Mouse (Mus musculus) midbrain, postnatal 0 days (tissue): ENCODE measurements around the gene Slc26a1. TPM values are rescaled to one million over a fixed set of nuclear protein-coding genes. Genes with fewer than 3 reads are reported as not detected.

Experiments used
- ATAC-seq: fragments of 200-750 bp; cut with Nextera tagmentation; 2 replicates; pipeline ENCODE4 v1.8.0; 2017; ENCODE audit warnings: moderate number of reproducible peaks, mild to moderate bottlenecking, moderate TSS enrichment, moderate library complexity; ENCODE audit not compliant: low FRiP score
- DNase-seq: peaks from one replicate; pipeline ENCODE4 v3.0.0-alpha.2; 2015; ENCODE audit warnings: low spot score
- H3K27ac ChIP-seq: fragments of 300-500 bp; sonication (generic); 2 replicates; pipeline ENCODE4 v1.5.1; 2014; ENCODE audit warnings: low read depth, mild to moderate bottlenecking, low read length, mixed read lengths
- H3K27me3 ChIP-seq: fragments of 300-500 bp; sonication (generic); 2 replicates; pipeline ENCODE4 v1.6.1; 2014; ENCODE audit warnings: low read length, control low read depth, mixed read lengths; ENCODE audit not compliant: insufficient read depth
- H3K36me3 ChIP-seq: fragments of 300-500 bp; sonication (generic); 2 replicates; pipeline ENCODE4 v1.6.1; 2014; ENCODE audit warnings: low read length, control low read depth, mixed read lengths; ENCODE audit not compliant: insufficient read depth
- H3K4me1 ChIP-seq: fragments of 300-500 bp; sonication (generic); 2 replicates; pipeline ENCODE4 v1.6.1; 2014; ENCODE audit warnings: mild to moderate bottlenecking, control low read depth, antibody characterized with exemption, low read length, mixed read lengths; ENCODE audit not compliant: insufficient read depth
- H3K4me2 ChIP-seq: fragments of 300-500 bp; sonication (generic); 2 replicates; pipeline ENCODE4 v1.6.1; 2014; ENCODE audit warnings: low read depth, mild to moderate bottlenecking, low read length, mixed read lengths; ENCODE audit not compliant: poor library complexity, severe bottlenecking
- H3K4me3 ChIP-seq: fragments of 300-500 bp; sonication (generic); 2 replicates; pipeline ENCODE4 v1.5.1; 2014; ENCODE audit warnings: low read depth, mild to moderate bottlenecking, low read length, moderate library complexity
- H3K9ac ChIP-seq: fragments of 300-500 bp; sonication (generic); replicated peaks from 2 replicates; pipeline ENCODE4 v1.6.1; 2014; ENCODE audit warnings: mild to moderate bottlenecking, low read length, moderate library complexity, mixed read lengths; ENCODE audit not compliant: poor library complexity, severe bottlenecking
- H3K9me3 ChIP-seq: fragments of 300-500 bp; sonication (generic); 2 replicates; pipeline ENCODE4 v1.6.1; 2016; ENCODE audit warnings: low read length, control low read depth
- CTCF ChIP-seq: IDR thresholded peaks from 2 replicates; pipeline ENCODE4 v1.5.1; 2016; ENCODE audit warnings: antibody characterized with exemption, mild to moderate bottlenecking
- WGBS: fragments of 180-500 bp; shearing (Covaris S2); extraction: QIAGEN DNeasy Blood & Tissue Kit; methylation state at CpG from one replicate; pipeline ENCODE4 v1.1.7; 2014; 5-methylcytosine and 5-hydroxymethylcytosine counted together
- polyA plus RNA-seq: library from polyadenylated mRNA; unstranded; fragments of >200 nt; fragmentation: Nextera tagmentation; extraction: Ambion mirVana; gene quantifications from 2 replicates; pipeline ENCODE4 v1.2.1, GENCODE M21; 2015
- total RNA-seq: library from RNA; depleted of rRNA; stranded (reverse); fragments of >200 nt; gene quantifications from 2 replicates; pipeline ENCODE4 v1.2.3, GENCODE M21; 2014; rRNA removed

The Slc26a1 gene
- total and polyA plus RNA-seq, 2 experiments from 2014 or later: 4.2 to 10.1 TPM

DNA sequence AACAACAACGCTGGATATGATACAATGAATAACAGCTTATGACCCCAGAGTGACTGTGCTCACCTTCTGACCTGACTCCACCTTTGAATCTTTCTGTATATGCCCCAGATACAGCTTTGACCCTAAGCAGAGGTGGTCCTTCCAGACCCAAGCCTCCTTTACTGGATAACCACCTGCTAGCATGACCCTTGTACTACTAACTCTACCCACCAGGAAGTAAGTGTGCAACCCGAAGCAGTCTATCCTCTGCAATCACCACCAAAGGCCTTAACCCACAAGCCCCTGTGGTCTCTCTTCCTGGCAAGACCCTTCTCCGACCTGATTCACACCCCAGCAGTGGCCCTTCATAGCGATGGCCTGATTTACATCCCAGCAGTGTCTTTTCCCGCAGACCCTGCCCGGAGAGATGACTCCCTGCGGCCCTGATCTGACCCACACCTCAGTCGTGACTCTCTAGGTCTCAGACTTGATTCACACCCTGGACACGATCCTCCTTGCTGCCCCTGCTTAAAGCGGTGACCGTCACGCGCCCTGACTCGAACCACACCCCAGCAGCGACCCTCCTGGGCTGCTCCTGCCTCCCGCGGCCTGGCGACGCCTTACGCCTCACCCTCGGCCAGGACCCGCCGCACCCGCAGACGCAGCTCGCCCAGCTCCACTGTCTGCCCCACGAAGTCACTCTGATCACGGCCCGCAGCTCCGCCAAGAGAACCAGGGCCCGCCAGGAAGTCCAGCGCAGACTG, 46.3 kb downstream of the Slc26a1 start:
- peak overlapping the region; percentile 89 for H3K27ac ChIP-seq
- ATAC-seq (peak; percentile 81), DNase-seq (peak; percentile 3)
- H3K9ac ChIP-seq: peak overlapping the region; percentile 97
- 3% methylated on average over 31 of the region's 32 CpGs for WGBS
- H3K4me3 ChIP-seq: peak overlapping the region; percentile 91
- peak overlapping the region; percentile 62 for H3K4me2 ChIP-seq
- peaks cover 7% of the 10 kb centered on the region; the same call in 1 of the 2 replicates for H3K36me3 ChIP-seq
- H3K27me3 ChIP-seq: no peaks in the 10 kb centered on the region
- no peaks in the 10 kb centered on the region for H3K9me3 ChIP-seq
- TF ChIP-seq CTCF: no peak
- peaks cover 5% of the 10 kb centered on the region; the same call in 1 of the 2 replicates for H3K4me1 ChIP-seq

GRCm38 (mm10) chr5:108626050-108626660, 49.2 kb downstream of the Slc26a1 start:
- no peak for DNase-seq
- Histone ChIP-seq H3K4me1 (peaks cover 5% of the 10 kb centered on the region; the same call in 1 of the 2 replicates), H3K4me3 (no peak overlapping the region), H3K4me2 (no peak overlapping the region), H3K9ac (no peak overlapping the region), H3K27ac (no peak overlapping the region), H3K27me3 (no peaks in the 10 kb centered on the region), H3K9me3 (no peaks in the 10 kb centered on the region), H3K36me3 (peaks cover 32% of the 10 kb centered on the region)
- no peak for ATAC-seq
- WGBS: 85% methylated on average over 4 of the region's 4 CpGs
- no peak for TF ChIP-seq CTCF

- no peak for ATAC-seq
- no peaks in the 10 kb centered on the region for H3K9me3 ChIP-seq
Observed at GRCm38 (mm10) chr5:108621870-108622269, 53.5 kb downstream of the Slc26a1 start.

More at GRCm38 (mm10) chr5:108621870-108622269, 53.5 kb downstream of the Slc26a1 start:
- Histone ChIP-seq H3K4me2 (no peak overlapping the region), H3K9ac (no peak overlapping the region), H3K4me1 (no peaks in the 10 kb centered on the region), H3K36me3 (peaks cover 45% of the 10 kb centered on the region), H3K4me3 (no peak overlapping the region), H3K27ac (no peak overlapping the region), H3K27me3 (no peaks in the 10 kb centered on the region)
- no peak for TF ChIP-seq CTCF
- DNase-seq: no peak
- WGBS: 88% methylated on average over 2 of the region's 2 CpGs

Other genes with a start within 250 kb of the Slc26a1 start
- 82.6 and 90.9 TPM in 2 replicates for gene Atp5k, start 241.1 kb downstream of the Slc26a1 start, total RNA-seq
- 533 and 539 TPM in 2 replicates for gene Atp5k, start 241.1 kb downstream of the Slc26a1 start, polyA plus RNA-seq
- gene Mfsd7a, start 226.7 kb downstream of the Slc26a1 start, total RNA-seq: 0.09 and 0.22 TPM in 2 replicates
- gene Mfsd7a, start 226.7 kb downstream of the Slc26a1 start, polyA plus RNA-seq: 0.14 TPM in 1 of 2 replicates, not detected in the other
- gene Pcgf3, start 214.3 kb downstream of the Slc26a1 start, total RNA-seq: 34.9 and 37.5 TPM in 2 replicates
- gene Pcgf3, start 214.3 kb downstream of the Slc26a1 start, polyA plus RNA-seq: 14.5 and 17.6 TPM in 2 replicates
- 47.2 and 66.4 TPM in 2 replicates for gene Cplx1, start 125.5 kb downstream of the Slc26a1 start, total RNA-seq
- gene Cplx1, start 125.5 kb downstream of the Slc26a1 start, polyA plus RNA-seq: 97.4 and 117 TPM in 2 replicates
- 76.7 and 77.1 TPM in 2 replicates for gene Gak, start 45.8 kb downstream of the Slc26a1 start, total RNA-seq
- 46.1 and 48.6 TPM in 2 replicates for gene Gak, start 45.8 kb downstream of the Slc26a1 start, polyA plus RNA-seq
- gene Tmem175, start 45.8 kb downstream of the Slc26a1 start, total RNA-seq: 34.1 and 37.6 TPM in 2 replicates
- gene Tmem175, start 45.8 kb downstream of the Slc26a1 start, polyA plus RNA-seq: 34.2 and 41.4 TPM in 2 replicates
- 9.2 and 10.9 TPM in 2 replicates for gene Idua, start 15.2 kb downstream of the Slc26a1 start, total RNA-seq
- 8.8 and 9.8 TPM in 2 replicates for gene Idua, start 15.2 kb downstream of the Slc26a1 start, polyA plus RNA-seq
- 45.4 and 51.8 TPM in 2 replicates for gene Dgkq, start 5.9 kb downstream of the Slc26a1 start, total RNA-seq
- 23.5 and 23.7 TPM in 2 replicates for gene Dgkq, start 5.9 kb downstream of the Slc26a1 start, polyA plus RNA-seq
- gene Fgfrl1, start 16.8 kb upstream of the Slc26a1 start, total RNA-seq: 12.9 and 20.4 TPM in 2 replicates
- gene Fgfrl1, start 16.8 kb upstream of the Slc26a1 start, polyA plus RNA-seq: 5.4 and 5.7 TPM in 2 replicates
- gene Rnf212, start 99.4 kb upstream of the Slc26a1 start, total RNA-seq: not detected in 2 replicates
- gene Rnf212, start 99.4 kb upstream of the Slc26a1 start, polyA plus RNA-seq: not detected in 2 replicates
- gene Tmed11, start 119.8 kb upstream of the Slc26a1 start, total RNA-seq: not detected in 2 replicates
- gene Tmed11, start 119.8 kb upstream of the Slc26a1 start, polyA plus RNA-seq: not detected in 2 replicates
- gene Vmn2r8, start 133.3 kb upstream of the Slc26a1 start, total RNA-seq: not detected in 2 replicates
- not detected in 2 replicates for gene Vmn2r8, start 133.3 kb upstream of the Slc26a1 start, polyA plus RNA-seq
- gene Vmn2r9, start 177.0 kb upstream of the Slc26a1 start, total RNA-seq: not detected in 2 replicates
- not detected in 2 replicates for gene Vmn2r9, start 177.0 kb upstream of the Slc26a1 start, polyA plus RNA-seq